Mouse (Mus musculus): ENCODE measurements around the gene Slc22a3. TPM values are rescaled to one million over a fixed set of nuclear protein-coding genes. Genes with fewer than 3 reads are reported as not detected.
A peak's percentile ranks its signal among the peaks of the same experiment; 100 is the strongest.

The Slc22a3 gene
- polyA plus RNA-seq, 1 experiment from 2014 or later: not detected

GRCm38 (mm10) chr17:12416250-12416895 is 91.1 kb downstream of the Slc22a3 start:
- Histone ChIP-seq H3K4me1 (peaks cover 31% of the 10 kb centered on the region), H3K36me3 (no peaks in the 10 kb centered on the region), H3K4me3 (no peak overlapping the region), H3K27me3 (ENCODE audit: low read depth, poor library complexity, severe bottlenecking) (no peaks in the 10 kb centered on the region), H3K27ac (peak overlapping the region; percentile 80; the same call in 1 of the 2 replicates), H3K9me3 (replicated peaks) (no peaks in the 10 kb centered on the region)
- peak; percentile 86 for DNase-seq (ENCODE audit: low spot score)
- WGBS: 50% methylated on average over 6 of the region's 6 CpGs

DNA sequence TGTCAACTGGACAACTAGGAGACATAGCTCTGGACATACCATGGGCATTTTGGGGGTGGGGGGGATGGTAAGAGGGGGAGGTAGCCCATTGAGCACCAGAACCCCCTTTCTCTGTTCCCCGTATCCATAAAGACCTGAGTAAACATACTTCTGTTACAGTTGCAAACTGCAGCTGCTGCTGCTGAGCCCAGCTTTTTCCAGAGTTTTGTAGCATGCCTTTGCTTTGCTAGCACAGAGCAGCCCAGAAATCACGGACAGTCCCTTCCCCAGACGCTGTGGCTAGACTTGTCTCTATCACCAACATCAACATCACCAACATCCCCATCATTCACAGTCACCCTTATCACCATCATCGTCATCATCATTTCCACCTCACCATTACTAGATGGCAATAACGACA is 91.8 kb downstream of the Slc22a3 start:
- Histone ChIP-seq H3K4me3 (no peak overlapping the region), H3K9me3 (replicated peaks) (no peaks in the 10 kb centered on the region), H3K27me3 (ENCODE audit: low read depth, poor library complexity, severe bottlenecking) (no peaks in the 10 kb centered on the region), H3K27ac (peak overlapping the region; percentile 80), H3K36me3 (no peaks in the 10 kb centered on the region), H3K4me1 (peaks cover 35% of the 10 kb centered on the region)
- no peak for DNase-seq (ENCODE audit: low spot score)
- 76% methylated on average over 5 of the region's 5 CpGs for WGBS

DNA sequence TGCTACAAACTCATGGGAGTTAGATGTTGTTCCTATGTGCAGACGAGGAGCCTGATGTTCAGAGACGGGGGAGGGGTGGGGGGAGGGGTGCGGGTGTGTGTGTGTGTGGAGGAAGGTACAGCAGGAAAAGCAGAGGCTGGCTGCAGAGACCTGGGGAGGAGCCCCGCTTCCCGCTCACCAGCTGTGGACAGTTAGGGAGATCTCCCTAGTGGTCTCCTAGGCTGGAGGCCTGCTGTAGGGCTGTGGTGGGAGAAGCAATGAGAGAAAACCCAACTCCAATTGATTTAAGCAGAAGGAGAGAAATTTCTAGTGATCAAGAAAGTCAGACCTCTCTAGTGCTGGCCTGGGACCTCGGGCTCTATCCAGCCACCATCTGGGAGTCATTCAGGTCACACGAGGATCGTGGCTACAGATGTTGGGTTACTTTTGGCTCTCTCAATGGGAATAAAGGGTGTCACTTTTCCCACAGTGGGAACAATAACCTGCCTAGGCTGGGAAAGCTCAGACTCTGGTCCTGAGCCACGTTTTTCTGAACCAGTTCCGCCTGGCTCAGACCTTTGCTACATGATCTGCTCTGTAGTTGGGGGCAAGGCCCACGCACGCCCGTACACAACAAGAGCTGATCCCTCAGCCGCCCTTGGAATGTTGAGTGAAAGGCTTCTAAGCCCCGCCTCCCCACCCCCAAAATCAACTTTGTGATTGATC is 92.3 kb downstream of the Slc22a3 start:
- peak overlapping the region; percentile 80 for H3K27ac ChIP-seq
- H3K27me3 ChIP-seq (ENCODE audit: low read depth, poor library complexity, severe bottlenecking): no peaks in the 10 kb centered on the region
- peaks cover 41% of the 10 kb centered on the region for H3K4me1 ChIP-seq
- no peak overlapping the region for H3K4me3 ChIP-seq
- H3K36me3 ChIP-seq: no peaks in the 10 kb centered on the region
- 40% methylated on average over 15 of the region's 15 CpGs for WGBS
- peak; percentile 50 for DNase-seq (ENCODE audit: low spot score)
- no peaks in the 10 kb centered on the region for H3K9me3 ChIP-seq (replicated peaks)

- Histone ChIP-seq H3K9me3 (replicated peaks) (no peaks in the 10 kb centered on the region), H3K4me1 (peaks cover 61% of the 10 kb centered on the region), H3K27ac (peak overlapping the region; percentile 1; the same call in 1 of the 2 replicates), H3K36me3 (no peaks in the 10 kb centered on the region), H3K4me3 (no peak overlapping the region), H3K27me3 (ENCODE audit: low read depth, poor library complexity, severe bottlenecking) (no peaks in the 10 kb centered on the region)
- WGBS: 67% methylated on average over 3 of the region's 3 CpGs
- DNase-seq (ENCODE audit: low spot score): no peak
Observed at GRCm38 (mm10) chr17:12412891-12413237, 94.6 kb downstream of the Slc22a3 start.

GRCm38 (mm10) chr17:12412181-12412890 is 95.2 kb downstream of the Slc22a3 start:
- Histone ChIP-seq H3K9me3 (replicated peaks) (no peaks in the 10 kb centered on the region), H3K27me3 (ENCODE audit: low read depth, poor library complexity, severe bottlenecking) (no peaks in the 10 kb centered on the region), H3K27ac (peak overlapping the region; percentile 1; the same call in 1 of the 2 replicates), H3K4me1 (peaks cover 62% of the 10 kb centered on the region), H3K4me3 (no peak overlapping the region), H3K36me3 (no peaks in the 10 kb centered on the region)
- peak; percentile 49 for DNase-seq (ENCODE audit: low spot score)
- 56% methylated on average over 10 of the region's 10 CpGs for WGBS

GRCm38 (mm10) chr17:12409346-12409944 is 98.1 kb downstream of the Slc22a3 start:
- no peak for DNase-seq (ENCODE audit: low spot score)
- no peak overlapping the region for H3K27ac ChIP-seq
- H3K4me3 ChIP-seq: no peak overlapping the region
- H3K9me3 ChIP-seq (replicated peaks): no peaks in the 10 kb centered on the region
- 62% methylated on average over 11 of the region's 11 CpGs for WGBS
- H3K4me1 ChIP-seq: peaks cover 47% of the 10 kb centered on the region
- H3K36me3 ChIP-seq: no peaks in the 10 kb centered on the region
- H3K27me3 ChIP-seq (ENCODE audit: low read depth, poor library complexity, severe bottlenecking): no peaks in the 10 kb centered on the region

- Histone ChIP-seq H3K4me3 (no peak overlapping the region), H3K9me3 (replicated peaks) (no peaks in the 10 kb centered on the region), H3K36me3 (no peaks in the 10 kb centered on the region), H3K4me1 (peaks cover 8% of the 10 kb centered on the region), H3K27me3 (ENCODE audit: low read depth, poor library complexity, severe bottlenecking) (no peaks in the 10 kb centered on the region), H3K27ac (no peak overlapping the region)
- 78% methylated on average over 7 of the region's 7 CpGs for WGBS
- DNase-seq (ENCODE audit: low spot score): no peak
Observed at GRCm38 (mm10) chr17:12403420-12403819, 104.1 kb downstream of the Slc22a3 start.

DNA sequence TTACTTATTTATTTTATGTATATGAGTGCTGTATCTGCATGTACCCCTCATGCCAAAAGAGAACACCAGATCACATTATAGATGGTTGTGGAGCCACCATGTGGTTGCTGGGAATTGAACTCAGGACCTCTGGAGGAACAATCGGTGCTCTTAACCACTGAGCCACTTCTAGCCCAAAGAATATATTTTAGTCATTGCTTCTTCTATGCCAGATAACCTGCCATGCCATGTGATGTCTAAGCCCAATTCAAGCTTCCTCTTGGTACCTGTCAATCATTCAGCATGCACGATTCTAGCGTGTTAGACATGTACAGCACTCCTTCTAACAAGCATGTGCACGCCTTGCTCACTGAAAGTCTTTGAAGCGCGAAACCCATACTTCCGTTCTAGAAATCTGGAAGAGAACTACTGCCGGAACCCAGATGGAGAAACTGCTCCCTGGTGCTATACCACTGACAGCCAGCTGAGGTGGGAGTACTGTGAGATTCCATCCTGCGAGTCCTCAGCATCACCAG is 111.3 kb downstream of the Slc22a3 start:
- H3K27ac ChIP-seq: no peak overlapping the region
- WGBS: 90% methylated on average over 9 of the region's 9 CpGs
- DNase-seq (ENCODE audit: low spot score): no peak
- H3K9me3 ChIP-seq (replicated peaks): no peaks in the 10 kb centered on the region
- H3K27me3 ChIP-seq (ENCODE audit: low read depth, poor library complexity, severe bottlenecking): 0 out of 2 replicates have a peak, but pooled peaks cover 2% of the 10 kb centered on the region
- no peaks in the 10 kb centered on the region for H3K36me3 ChIP-seq
- no peak overlapping the region for H3K4me3 ChIP-seq
- H3K4me1 ChIP-seq: peaks cover 15% of the 10 kb centered on the region

GRCm38 (mm10) chr17:12388239-12388638 is 119.3 kb downstream of the Slc22a3 start:
- Histone ChIP-seq H3K36me3 (no peaks in the 10 kb centered on the region), H3K4me1 (peaks cover 6% of the 10 kb centered on the region; the same call in 1 of the 2 replicates), H3K9me3 (replicated peaks) (no peaks in the 10 kb centered on the region), H3K27me3 (ENCODE audit: low read depth, poor library complexity, severe bottlenecking) (no peaks in the 10 kb centered on the region), H3K4me3 (no peak overlapping the region), H3K27ac (no peak overlapping the region)
- no peak for DNase-seq (ENCODE audit: low spot score)
- 94% methylated on average over 7 of the region's 7 CpGs for WGBS

GRCm38 (mm10) chr17:12387781-12388180 is 119.7 kb downstream of the Slc22a3 start:
- H3K27ac ChIP-seq: no peak overlapping the region
- H3K36me3 ChIP-seq: no peaks in the 10 kb centered on the region
- DNase-seq (ENCODE audit: low spot score): no peak
- H3K27me3 ChIP-seq (ENCODE audit: low read depth, poor library complexity, severe bottlenecking): no peaks in the 10 kb centered on the region
- peaks cover 6% of the 10 kb centered on the region; the same call in 1 of the 2 replicates for H3K4me1 ChIP-seq
- WGBS: 86% methylated on average over 2 of the region's 2 CpGs
- H3K4me3 ChIP-seq: no peak overlapping the region
- no peaks in the 10 kb centered on the region for H3K9me3 ChIP-seq (replicated peaks)

DNA sequence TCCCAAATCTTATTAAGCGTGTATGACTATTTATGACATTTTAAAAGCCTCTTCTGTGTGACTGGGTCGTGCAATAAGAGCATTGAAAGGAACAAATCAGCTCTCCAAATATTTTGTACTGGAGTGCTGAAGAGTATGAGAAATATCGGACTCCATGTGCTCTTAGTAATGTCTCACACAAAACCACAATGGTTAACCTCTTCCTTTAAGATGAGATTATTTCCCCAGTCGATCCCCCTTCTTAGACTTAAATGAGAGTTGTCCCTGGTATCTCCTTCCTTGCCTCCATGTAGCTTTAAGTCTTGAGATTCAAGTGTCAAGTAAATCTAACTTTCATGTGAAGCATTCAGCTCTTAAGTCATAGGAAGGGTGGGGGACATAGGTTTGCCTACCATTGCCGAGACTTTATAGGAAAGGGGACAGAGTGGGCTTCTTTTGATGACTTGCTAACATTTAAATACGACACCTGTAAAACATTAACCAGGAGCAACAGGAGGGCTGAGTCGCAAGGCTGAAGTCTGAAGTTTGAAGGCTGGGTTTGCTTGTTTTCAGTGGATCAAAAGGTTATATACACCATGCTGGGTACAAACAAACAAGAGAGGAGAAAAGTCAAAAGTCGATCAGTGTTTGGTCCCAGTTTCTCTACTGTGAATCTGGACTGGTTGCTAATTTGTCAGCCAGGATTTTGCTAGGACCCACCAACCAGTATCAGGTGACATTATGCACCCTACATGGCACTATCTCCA is 122.3 kb downstream of the Slc22a3 start:
- WGBS: 76% methylated on average over 8 of the region's 8 CpGs
- H3K36me3 ChIP-seq: no peaks in the 10 kb centered on the region
- DNase-seq (ENCODE audit: low spot score): no peak

GRCm38 (mm10) chr17:12382531-12382930 is 125.0 kb downstream of the Slc22a3 start:
- no peak for DNase-seq (ENCODE audit: low spot score)
- H3K4me1 ChIP-seq: peaks cover 6% of the 10 kb centered on the region; the same call in 1 of the 2 replicates
- WGBS: 51% methylated on average over 2 of the region's 2 CpGs
- no peak overlapping the region for H3K27ac ChIP-seq
- H3K27me3 ChIP-seq (ENCODE audit: low read depth, poor library complexity, severe bottlenecking): no peaks in the 10 kb centered on the region
- H3K36me3 ChIP-seq: no peaks in the 10 kb centered on the region
- H3K9me3 ChIP-seq (replicated peaks): no peaks in the 10 kb centered on the region
- H3K4me3 ChIP-seq: no peak overlapping the region

More for the DNA sequence above, 122.3 kb downstream of the Slc22a3 start:
- H3K27ac ChIP-seq: no peak overlapping the region
- no peaks in the 10 kb centered on the region for H3K9me3 ChIP-seq (replicated peaks)
- no peaks in the 10 kb centered on the region for H3K27me3 ChIP-seq (ENCODE audit: low read depth, poor library complexity, severe bottlenecking)
- peaks cover 6% of the 10 kb centered on the region; the same call in 1 of the 2 replicates for H3K4me1 ChIP-seq
- H3K4me3 ChIP-seq: no peak overlapping the region

Data from limb, embryonic 10.5 days (tissue).